Mouse (Mus musculus) kidney, postnatal 4 days (tissue): ENCODE data around the gene Sept12.

ENCODE experiments used
- DNase-seq, 2 experiments: peaks; one replicate each; pipeline ENCODE4 v3.0.0; 2021; ENCODE audit warnings: mixed read lengths in 2 of 2

The Sept12 gene

GRCm38 (mm10) chr16:4971626-4972025, 26.0 kb downstream of the Sept12 start:
- DNase-seq = peak; percentile 20 to 56

- no peak for DNase-seq
Measured at GRCm38 (mm10) chr16:4969055-4969843, 28.4 kb downstream of the Sept12 start.

GRCm38 (mm10) chr16:4968426-4968825, 29.2 kb downstream of the Sept12 start:
- DNase-seq = no peak

GRCm38 (mm10) chr16:4965392-4966129, 32.1 kb downstream of the Sept12 start:
- DNase-seq = no peak

GRCm38 (mm10) chr16:4964731-4965391, 32.8 kb downstream of the Sept12 start:
- no peak for DNase-seq

- peak; percentile 96 to 98 for DNase-seq
Measured at GRCm38 (mm10) chr16:4963797-4964709, 33.6 kb downstream of the Sept12 start, which contains the start of gene Anks3. Anks3 (minus strand) TSS chr16:4964205.

GRCm38 (mm10) chr16:4963346-4963745, 34.3 kb downstream of the Sept12 start:
- DNase-seq = no peak

GRCm38 (mm10) chr16:4960260-4960659, 37.4 kb downstream of the Sept12 start:
- DNase-seq = no peak

GRCm38 (mm10) chr16:4957446-4957845, 40.2 kb downstream of the Sept12 start:
- DNase-seq = no peak

GRCm38 (mm10) chr16:4956609-4957008, 41.0 kb downstream of the Sept12 start:
- no peak for DNase-seq

GRCm38 (mm10) chr16:4947378-4947777, 50.3 kb downstream of the Sept12 start:
- no peak for DNase-seq

- DNase-seq = no peak
Measured at GRCm38 (mm10) chr16:4946155-4946554, 51.5 kb downstream of the Sept12 start.

GRCm38 (mm10) chr16:4945415-4945814, 52.2 kb downstream of the Sept12 start:
- DNase-seq = no peak

GRCm38 (mm10) chr16:4943431-4943830, 54.2 kb downstream of the Sept12 start:
- DNase-seq = no peak

GRCm38 (mm10) chr16:4942868-4943267, 54.8 kb downstream of the Sept12 start:
- DNase-seq = no peak

- DNase-seq = no peak
Measured at GRCm38 (mm10) chr16:4941016-4941415, 56.6 kb downstream of the Sept12 start.

GRCm38 (mm10) chr16:4940311-4940850, 57.3 kb downstream of the Sept12 start:
- DNase-seq = no peak

- DNase-seq = peak; percentile 63 to 73
Measured at GRCm38 (mm10) chr16:4939412-4939811, 58.2 kb downstream of the Sept12 start.

- DNase-seq = peak; percentile 98 to 99
Measured at GRCm38 (mm10) chr16:4938989-4939388, 58.7 kb downstream of the Sept12 start.

GRCm38 (mm10) chr16:4938461-4938860, 59.2 kb downstream of the Sept12 start, which contains the start of gene Nudt16l1:
Nudt16l1 (plus strand) TSS chr16:4938761.
- no peak for DNase-seq

GRCm38 (mm10) chr16:4937351-4938190, 60.1 kb downstream of the Sept12 start:
- DNase-seq = peak; percentile 26 to 38
